Mouse (Mus musculus): ENCODE data around the gene Olfr789. TPM values are rescaled to one million over a fixed set of nuclear protein-coding genes. Genes with fewer than 3 reads are reported as not detected.

Olfr789 gene
- polyA plus RNA-seq, 1 experiment from 2014 or later: not detected

DNA sequence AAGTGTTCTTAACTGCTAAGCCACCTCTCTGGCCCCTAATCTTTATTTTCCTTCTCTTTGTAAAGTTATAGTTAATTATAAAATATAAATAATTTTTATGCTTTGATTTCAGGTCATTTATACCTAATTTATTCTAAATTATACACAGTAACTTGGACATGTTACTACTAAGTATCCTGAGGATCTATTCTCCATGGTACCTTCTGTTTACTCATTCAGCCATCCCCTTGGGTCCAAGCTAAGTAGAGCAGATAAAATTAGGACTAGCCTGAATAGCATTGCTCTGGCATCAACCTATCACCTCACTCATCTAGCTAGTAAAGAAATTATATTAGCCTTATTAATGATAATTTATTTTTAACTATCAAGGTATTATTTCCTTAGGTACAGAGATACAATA lies 13.6 kb downstream of the Olfr789 start, which contains the start of gene Olfr790:
Olfr790 (plus strand) TSS at position 301 of the 400 bp plus-strand sequence.
- H3K9ac ChIP-seq (ENCODE audit: low read length): no peak within 1 kb of the TSS
- no peaks in the 10 kb centered on the region for H3K9me3 ChIP-seq (ENCODE audit: control insufficient read depth, low read length)
- DNase-seq (ENCODE audit: low spot score): no peak
- no peak for ATAC-seq (ENCODE audit: low FRiP score, low TSS enrichment)
- H3K27ac ChIP-seq (replicated peaks): no peak within 1 kb of the TSS
- no peaks in the 10 kb centered on the region for H3K27me3 ChIP-seq (ENCODE audit: control insufficient read depth, insufficient read depth, low read length)
- H3K4me2 ChIP-seq (replicated peaks; ENCODE audit: low read depth): no peak within 1 kb of the TSS
- H3K36me3 ChIP-seq (ENCODE audit: control insufficient read depth, insufficient read depth, low read length): no peaks in the 10 kb centered on the region
- no peak within 1 kb of the TSS for H3K4me3 ChIP-seq (ENCODE audit: low read depth, low read length)
- TF ChIP-seq CTCF (IDR thresholded peaks at IDR 0.05; ENCODE audit: low read depth) (no peak), EP300 (optimal IDR thresholded peaks at IDR 0.05) (no peak)
- H3K4me1 ChIP-seq (replicated peaks; ENCODE audit: control insufficient read depth, insufficient read depth): no peaks in the 10 kb centered on the region

GRCm38 (mm10) chr10:129521492-129521891 lies 36.9 kb downstream of the Olfr789 start, which contains the start of gene Olfr791:
Gene Olfr791 (plus strand): TSS chr10:129521792.
- no peak for ATAC-seq (ENCODE audit: low FRiP score, low TSS enrichment)
- WGBS: 61% methylated on average over 3 of the region's 3 CpGs
- no peak within 1 kb of the TSS for H3K4me3 ChIP-seq (ENCODE audit: low read depth, low read length)

DNA sequence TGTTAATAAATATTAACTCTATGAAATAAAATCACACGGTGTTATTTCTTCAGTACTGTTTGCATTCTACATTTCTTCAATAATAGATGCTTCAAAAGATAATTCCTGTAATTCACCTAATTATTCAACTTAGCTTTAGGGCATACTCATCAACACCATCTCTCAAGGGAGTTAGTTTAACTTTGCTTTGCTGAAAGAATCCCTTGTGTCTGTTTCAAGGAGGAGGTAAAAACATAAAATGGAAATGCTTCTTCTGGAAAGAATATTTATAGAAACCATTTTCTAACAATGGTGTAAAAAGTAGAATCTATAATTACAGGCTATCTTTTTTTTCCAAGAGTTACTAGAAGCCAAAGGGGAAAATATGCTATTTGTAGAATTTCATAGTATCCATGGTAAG lies 54.3 kb downstream of the Olfr789 start, which contains the start of gene Olfr792:
Olfr792 (plus strand) TSS at position 301 of the 400 bp plus-strand sequence.
- Histone ChIP-seq H3K9me3 (ENCODE audit: control insufficient read depth, low read length) (no peaks in the 10 kb centered on the region), H3K27me3 (ENCODE audit: control insufficient read depth, insufficient read depth, low read length) (no peaks in the 10 kb centered on the region), H3K27ac (replicated peaks) (no peak within 1 kb of the TSS), H3K4me2 (replicated peaks; ENCODE audit: low read depth) (no peak within 1 kb of the TSS), H3K36me3 (ENCODE audit: control insufficient read depth, insufficient read depth, low read length) (no peaks in the 10 kb centered on the region), H3K4me3 (ENCODE audit: low read depth, low read length) (no peak within 1 kb of the TSS), H3K9ac (ENCODE audit: low read length) (no peak within 1 kb of the TSS), H3K4me1 (replicated peaks; ENCODE audit: control insufficient read depth, insufficient read depth) (no peaks in the 10 kb centered on the region)
- 75% methylated on average over 1 of the region's 1 CpGs for WGBS
- TF ChIP-seq EP300 (optimal IDR thresholded peaks at IDR 0.05) (no peak), CTCF (IDR thresholded peaks at IDR 0.05; ENCODE audit: low read depth) (no peak)
- DNase-seq (ENCODE audit: low spot score): no peak
- ATAC-seq (ENCODE audit: low FRiP score, low TSS enrichment): no peak

More at GRCm38 (mm10) chr10:129521492-129521891, 36.9 kb downstream of the Olfr789 start, which contains the start of gene Olfr791:
- Histone ChIP-seq H3K27me3 (ENCODE audit: control insufficient read depth, insufficient read depth, low read length) (no peaks in the 10 kb centered on the region), H3K36me3 (ENCODE audit: control insufficient read depth, insufficient read depth, low read length) (no peaks in the 10 kb centered on the region), H3K9ac (ENCODE audit: low read length) (no peak within 1 kb of the TSS), H3K4me1 (replicated peaks; ENCODE audit: control insufficient read depth, insufficient read depth) (no peaks in the 10 kb centered on the region), H3K27ac (replicated peaks) (no peak within 1 kb of the TSS), H3K9me3 (ENCODE audit: control insufficient read depth, low read length) (no peaks in the 10 kb centered on the region), H3K4me2 (replicated peaks; ENCODE audit: low read depth) (no peak within 1 kb of the TSS)
- no peak for DNase-seq (ENCODE audit: low spot score)
- TF ChIP-seq EP300 (optimal IDR thresholded peaks at IDR 0.05) (no peak), CTCF (IDR thresholded peaks at IDR 0.05; ENCODE audit: low read depth) (no peak)

Other genes starting within 250 kb of the Olfr789 start
- not detected in 2 replicates for gene Olfr774, start 248.5 kb upstream of the Olfr789 start, polyA plus RNA-seq (2015; fragmentation: Nextera tagmentation; extraction: Ambion mirVana)
- gene Olfr775, start 236.3 kb upstream of the Olfr789 start, polyA plus RNA-seq (2015; fragmentation: Nextera tagmentation; extraction: Ambion mirVana): not detected in 2 replicates
- gene Olfr776, start 225.6 kb upstream of the Olfr789 start, polyA plus RNA-seq (2015; fragmentation: Nextera tagmentation; extraction: Ambion mirVana): not detected in 2 replicates
- not detected in 2 replicates for gene Olfr777, start 213.3 kb upstream of the Olfr789 start, polyA plus RNA-seq (2015; fragmentation: Nextera tagmentation; extraction: Ambion mirVana)
- not detected in 2 replicates for gene Olfr780, start 166.6 kb upstream of the Olfr789 start, polyA plus RNA-seq (2015; fragmentation: Nextera tagmentation; extraction: Ambion mirVana)
- not detected in 2 replicates for gene Olfr781, start 155.9 kb upstream of the Olfr789 start, polyA plus RNA-seq (2015; fragmentation: Nextera tagmentation; extraction: Ambion mirVana)
- not detected in 2 replicates for gene Olfr782, start 135.9 kb upstream of the Olfr789 start, polyA plus RNA-seq (2015; fragmentation: Nextera tagmentation; extraction: Ambion mirVana)
- gene Olfr784, start 100.7 kb upstream of the Olfr789 start, polyA plus RNA-seq (2015; fragmentation: Nextera tagmentation; extraction: Ambion mirVana): 0.04 TPM in 1 of 2 replicates, not detected in the other
- gene Olfr785, start 79.3 kb upstream of the Olfr789 start, polyA plus RNA-seq (2015; fragmentation: Nextera tagmentation; extraction: Ambion mirVana): not detected in 2 replicates
- 0.06 TPM in 1 of 2 replicates, not detected in the other for gene Olfr786, start 57.4 kb upstream of the Olfr789 start, polyA plus RNA-seq (2015; fragmentation: Nextera tagmentation; extraction: Ambion mirVana)
- not detected in 2 replicates for gene Olfr787, start 22.9 kb upstream of the Olfr789 start, polyA plus RNA-seq (2015; fragmentation: Nextera tagmentation; extraction: Ambion mirVana)
- not detected in 2 replicates for gene Olfr788, start 13.8 kb upstream of the Olfr789 start, polyA plus RNA-seq (2015; fragmentation: Nextera tagmentation; extraction: Ambion mirVana)
- gene Olfr790, start 13.7 kb downstream of the Olfr789 start, polyA plus RNA-seq (2015; fragmentation: Nextera tagmentation; extraction: Ambion mirVana): not detected in 2 replicates
- gene Olfr791, start 37.0 kb downstream of the Olfr789 start, polyA plus RNA-seq (2015; fragmentation: Nextera tagmentation; extraction: Ambion mirVana): not detected in 2 replicates
- not detected in 2 replicates for gene Olfr792, start 54.4 kb downstream of the Olfr789 start, polyA plus RNA-seq (2015; fragmentation: Nextera tagmentation; extraction: Ambion mirVana)
- not detected in 2 replicates for gene Olfr794, start 82.9 kb downstream of the Olfr789 start, polyA plus RNA-seq (2015; fragmentation: Nextera tagmentation; extraction: Ambion mirVana)
- not detected in 2 replicates for gene Olfr796, start 127.8 kb downstream of the Olfr789 start, polyA plus RNA-seq (2015; fragmentation: Nextera tagmentation; extraction: Ambion mirVana)
- not detected in 2 replicates for gene Olfr798, start 143.2 kb downstream of the Olfr789 start, polyA plus RNA-seq (2015; fragmentation: Nextera tagmentation; extraction: Ambion mirVana)
- gene Olfr799, start 152.7 kb downstream of the Olfr789 start, polyA plus RNA-seq (2015; fragmentation: Nextera tagmentation; extraction: Ambion mirVana): not detected in 2 replicates
- not detected in 2 replicates for gene Olfr800, start 172.9 kb downstream of the Olfr789 start, polyA plus RNA-seq (2015; fragmentation: Nextera tagmentation; extraction: Ambion mirVana)
- 0.02 TPM in 1 of 2 replicates, not detected in the other for gene Olfr801, start 189.1 kb downstream of the Olfr789 start, polyA plus RNA-seq (2015; fragmentation: Nextera tagmentation; extraction: Ambion mirVana)
- 0.06 TPM in 1 of 2 replicates, not detected in the other for gene Olfr802, start 203.4 kb downstream of the Olfr789 start, polyA plus RNA-seq (2015; fragmentation: Nextera tagmentation; extraction: Ambion mirVana)
- gene Olfr803, start 209.5 kb downstream of the Olfr789 start, polyA plus RNA-seq (2015; fragmentation: Nextera tagmentation; extraction: Ambion mirVana): not detected in 2 replicates
- gene Olfr804, start 218.5 kb downstream of the Olfr789 start, polyA plus RNA-seq (2015; fragmentation: Nextera tagmentation; extraction: Ambion mirVana): not detected in 2 replicates
- gene Olfr805, start 244.6 kb downstream of the Olfr789 start, polyA plus RNA-seq (2015; fragmentation: Nextera tagmentation; extraction: Ambion mirVana): not detected in 2 replicates

All from stomach, postnatal 0 days (tissue).